Mouse (Mus musculus): ENCODE measurements around the gene Tlcd2.

Tlcd2 gene

GRCm38 (mm10) chr11:75515186-75515585, 53.7 kb downstream of the Tlcd2 start:
- no peak for DNase-seq (ENCODE audit: low spot score in 2 of 2)

GRCm38 (mm10) chr11:75519834-75520633, 58.5 kb downstream of the Tlcd2 start:
- DNase-seq (ENCODE audit: low spot score in 2 of 2) = no peak
